Mouse (Mus musculus) layer of hippocampus, adult 6 months (tissue): ENCODE data around the gene Cmas. TPM values are rescaled to one million over a fixed set of nuclear protein-coding genes. Genes with fewer than 3 reads are reported as not detected.

Source experiments
- long read RNA-seq, 2 experiments: library from polyadenylated mRNA; unstranded; transcript quantifications; one replicate each; pipeline ENCODE4 v2.0.0; 2019 to 2020
- polyA plus RNA-seq: library from polyadenylated mRNA; unstranded; fragments of <200 nt; fragmentation: Nextera tagmentation; gene quantifications from 2 replicates; pipeline ENCODE4 v1.2.3, GENCODE M21; 2021

The Cmas gene
- 32.6 and 38.1 TPM in 2 replicates for polyA plus RNA-seq
- long read RNA-seq, experiment 1, transcript Cmas-201 (8 exons, 1,760 nt) = major isoform, 44 of 79 reads
- long read RNA-seq, experiment 1, partial matches to known transcripts = 17 of 79 reads
- long read RNA-seq, experiment 1, other reads (novel, unspliced or antisense) = 18 of 79 reads
- long read RNA-seq, experiment 2, transcript Cmas-201 (8 exons, 1,760 nt) = major isoform, 141 of 158 reads
- long read RNA-seq, experiment 2, partial matches to known transcripts = 1 of 158 reads
- long read RNA-seq, experiment 2, other reads (novel, unspliced or antisense) = 16 of 158 reads

GRCm38 (mm10) chr6:142756507-142757333 is at the start of gene Cmas:
Gene Cmas (plus strand): TSS chr6:142756686.

GRCm38 (mm10) chr6:142804402-142804801 is 47.9 kb downstream of the Cmas start, which contains the start of gene Sult6b2:
Gene Sult6b2 (minus strand): TSS chr6:142804502.

Other genes starting within 250 kb of the Cmas start
- 1,317 and 1,506 TPM in 2 replicates for gene Ldhb, start 248.7 kb upstream of the Cmas start, polyA plus RNA-seq
- 2.5 and 4.5 TPM in 2 replicates for gene Kcnj8, start 185.1 kb upstream of the Cmas start, polyA plus RNA-seq
- gene Abcc9, start 54.4 kb upstream of the Cmas start, polyA plus RNA-seq = 0.92 and 1.6 TPM in 2 replicates
- 0.13 and 0.28 TPM in 2 replicates for gene Sult6b2, start 47.8 kb downstream of the Cmas start, polyA plus RNA-seq
- 2.5 and 3.1 TPM in 2 replicates for gene St8sia1, start 207.8 kb downstream of the Cmas start, polyA plus RNA-seq